Mouse (Mus musculus) cerebellum, adult 11 months (tissue): ENCODE results near the gene Grpel1.

Experiments used
- DNase-seq: peaks from one replicate; pipeline ENCODE4 v3.0.0; 2022

Gene Grpel1

GRCm38 (mm10) chr5:36464709-36465661 is at the start of gene Grpel1:
TSS of gene Grpel1 (plus strand) at chr5:36464998.
- DNase-seq: peak; percentile 99

- no peak for DNase-seq
These were observed 44.9 kb upstream of the Grpel1 start for GRCm38 (mm10) chr5:36419861-36420260.

- no peak for DNase-seq
These were observed 42.1 kb upstream of the Grpel1 start for GRCm38 (mm10) chr5:36422689-36423088.

GRCm38 (mm10) chr5:36424676-36425075 is 40.1 kb upstream of the Grpel1 start:
- no peak for DNase-seq

GRCm38 (mm10) chr5:36426404-36426803 is 38.4 kb upstream of the Grpel1 start:
- DNase-seq: no peak

- DNase-seq: no peak
These were observed 37.0 kb upstream of the Grpel1 start for GRCm38 (mm10) chr5:36427831-36428230.

GRCm38 (mm10) chr5:36429551-36429950 is 35.2 kb upstream of the Grpel1 start:
- DNase-seq: no peak

GRCm38 (mm10) chr5:36431711-36432110 is 33.1 kb upstream of the Grpel1 start:
- no peak for DNase-seq

GRCm38 (mm10) chr5:36434398-36434967 is 30.3 kb upstream of the Grpel1 start:
- DNase-seq: no peak

GRCm38 (mm10) chr5:36436858-36437257 is 27.9 kb upstream of the Grpel1 start:
- no peak for DNase-seq

- DNase-seq: no peak
These were observed 24.1 kb upstream of the Grpel1 start for GRCm38 (mm10) chr5:36440741-36441140.

GRCm38 (mm10) chr5:36444611-36445010 is 20.2 kb upstream of the Grpel1 start:
- no peak for DNase-seq

GRCm38 (mm10) chr5:36445028-36445427 is 19.8 kb upstream of the Grpel1 start:
- DNase-seq: peak; percentile 47

- DNase-seq: no peak
These were observed 18.5 kb upstream of the Grpel1 start for GRCm38 (mm10) chr5:36446166-36446890.

GRCm38 (mm10) chr5:36447872-36448271 is 16.9 kb upstream of the Grpel1 start:
- no peak for DNase-seq

- no peak for DNase-seq
These were observed 15.0 kb upstream of the Grpel1 start for GRCm38 (mm10) chr5:36449710-36450358.

GRCm38 (mm10) chr5:36451119-36451518 is 13.7 kb upstream of the Grpel1 start:
- DNase-seq: no peak

GRCm38 (mm10) chr5:36451872-36452389 is 12.9 kb upstream of the Grpel1 start:
- no peak for DNase-seq

- DNase-seq: no peak
These were observed 12.0 kb upstream of the Grpel1 start for GRCm38 (mm10) chr5:36452821-36453220.

GRCm38 (mm10) chr5:36457706-36458105 is 7.1 kb upstream of the Grpel1 start:
- no peak for DNase-seq

GRCm38 (mm10) chr5:36458926-36459325 is 5.9 kb upstream of the Grpel1 start:
- DNase-seq: no peak

GRCm38 (mm10) chr5:36460712-36461111 is 4.1 kb upstream of the Grpel1 start:
- DNase-seq: no peak

GRCm38 (mm10) chr5:36461231-36461630 is 3.6 kb upstream of the Grpel1 start:
- DNase-seq: no peak
